Mouse (Mus musculus) left cerebral cortex, adult 2 months (tissue): Measurements from ENCODE around the gene Zfp60. TPM values are rescaled to one million over a fixed set of nuclear protein-coding genes. Genes with fewer than 3 reads are reported as not detected.

Source experiments
- DNase-seq, 2 experiments: peaks; one replicate each; pipeline ENCODE4 v3.0.0; 2021 to 2022; ENCODE audit warnings: low spot score in 2 of 2, mixed read lengths in 1 of 2; ENCODE audit errors: extremely low spot score in 1 of 2
- H3K27ac ChIP-seq: fragments of 200-600 bp; 2 replicates; pipeline ENCODE4 v1.8.1; 2022
- H3K4me3 ChIP-seq: fragments of 200-600 bp; 2 replicates; pipeline ENCODE4 v1.8.1; 2022
- CTCF ChIP-seq: fragments of 200-600 bp; IDR thresholded peaks from 2 replicates; pipeline ENCODE4 v1.8.1; 2022; ENCODE audit warnings: antibody characterized with exemption, mild to moderate bottlenecking, moderate library complexity
- intact Hi-C: fragments of 180-260 bp; cut with DNase I; formaldehyde crosslinking; loops from one replicate; pipeline ENCODE4 v1.15.1; 2025
- long read RNA-seq, 2 experiments: library from polyadenylated mRNA; stranded (forward); transcript quantifications; one replicate each; pipeline ENCODE4 v2.0.0; 2021; ENCODE audit warnings: borderline mapping rate in 2 of 2
- total RNA-seq, 2 experiments: library from RNA; stranded (reverse); gene quantifications; 2 replicates each; pipeline ENCODE4 v1.2.3; 2021

Zfp60 gene
- total RNA-seq, result 10 to 100 TPM; 31.9 to 35.0 TPM
- long read RNA-seq, experiment 1, full-length matches to known transcripts, result 9 of 11 reads
- long read RNA-seq, experiment 1, partial matches to known transcripts, result 0 of 11 reads
- long read RNA-seq, experiment 1, other reads (novel, unspliced or antisense), result 2 of 11 reads
- long read RNA-seq, experiment 2, full-length matches to known transcripts, result 14 of 14 reads
- long read RNA-seq, experiment 2, partial matches to known transcripts, result 0 of 14 reads
- long read RNA-seq, experiment 2, other reads (novel, unspliced or antisense), result 0 of 14 reads

- H3K4me3 ChIP-seq, result peak within 1 kb of the TSS; percentile 59
- H3K27ac ChIP-seq, result peak within 1 kb of the TSS; percentile 93
- TF ChIP-seq CTCF, result peak; percentile 41
- intact Hi-C loops, result loop anchor here (5.0 kb wide), 1 partner anchor 71 kb away; no protein-coding TSS in a partner anchor
- peak; percentile 87 for DNase-seq
Measured at GRCm38 (mm10) chr7:27731281-27731883, at the start of gene Zfp60. Zfp60 (plus strand) TSS chr7:27731389.

DNA sequence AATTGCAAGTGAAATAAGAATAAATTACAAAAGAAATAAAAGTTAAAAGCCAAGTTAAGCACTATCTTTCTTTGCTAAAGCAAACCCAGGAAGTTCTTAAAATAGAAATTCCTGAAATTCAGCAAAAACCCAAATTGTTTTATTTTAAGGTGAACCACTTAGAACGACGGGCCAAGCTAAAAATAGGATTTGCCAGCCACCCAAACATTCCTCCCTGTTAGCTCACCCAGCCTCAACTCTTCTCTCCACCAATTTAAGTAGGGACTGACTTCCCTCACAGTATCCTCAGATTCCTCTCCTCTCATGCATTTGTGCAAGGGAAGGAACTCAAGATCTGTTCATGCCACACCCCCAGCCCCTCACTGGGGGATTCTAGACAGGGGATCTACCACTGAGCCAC is 48.0 kb upstream of the Zfp60 start:
- intact Hi-C loops, result loop anchor here (10.0 kb wide), 2 partner anchors 198 to 348 kb away; partner anchors contain the start of genes Ltbp4 and Sertad1
- no peak overlapping the region for H3K4me3 ChIP-seq
- H3K27ac ChIP-seq, result no peak overlapping the region
- no peak for DNase-seq
- TF ChIP-seq CTCF, result no peak

- Histone ChIP-seq H3K4me3 (no peak overlapping the region), H3K27ac (no peak overlapping the region)
- TF ChIP-seq CTCF, result no peak
- intact Hi-C loops, result loop anchor here (1.0 to 10.0 kb wide), 6 partner anchors 34 to 350 kb away; partner anchors contain the start of genes Ltbp4 and Sertad1
- DNase-seq, result no peak
Measured at GRCm38 (mm10) chr7:27685220-27685619, 46.0 kb upstream of the Zfp60 start.

- H3K27ac ChIP-seq, result no peak overlapping the region
- intact Hi-C loops, result loop anchor here (1.0 to 10.0 kb wide), 6 partner anchors 34 to 351 kb away; partner anchors contain the start of genes Ltbp4 and Sertad1
- no peak for DNase-seq
- no peak overlapping the region for H3K4me3 ChIP-seq
- peak; percentile 78 for TF ChIP-seq CTCF
Measured at GRCm38 (mm10) chr7:27685681-27686080, 45.5 kb upstream of the Zfp60 start.

DNA sequence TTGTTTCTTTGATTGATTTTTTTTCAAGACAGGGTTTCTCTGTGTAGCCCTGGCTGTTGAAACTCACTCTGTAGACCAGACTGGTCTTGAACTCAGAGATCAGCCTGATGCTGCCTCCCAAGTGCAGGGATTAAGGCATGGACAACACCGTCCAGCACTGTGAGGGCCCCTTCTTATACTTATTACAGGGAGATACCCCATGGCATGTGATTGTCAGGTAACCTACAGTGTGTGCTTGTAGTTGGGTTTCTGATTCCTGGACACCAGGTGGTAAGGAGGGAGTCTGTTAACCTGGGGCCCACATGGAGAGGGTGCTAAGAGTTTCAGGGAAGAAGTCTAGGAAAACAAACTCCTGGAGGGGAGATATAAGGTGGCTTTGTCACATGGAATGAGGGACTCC is 44.1 kb upstream of the Zfp60 start:
- DNase-seq, result no peak
- Histone ChIP-seq H3K27ac (no peak overlapping the region), H3K4me3 (no peak overlapping the region)
- intact Hi-C loops, result loop anchor here (5.0 to 10.0 kb wide), 4 partner anchors 85 to 352 kb away; partner anchors contain the start of genes Ltbp4 and Sertad1
- no peak for TF ChIP-seq CTCF

DNA sequence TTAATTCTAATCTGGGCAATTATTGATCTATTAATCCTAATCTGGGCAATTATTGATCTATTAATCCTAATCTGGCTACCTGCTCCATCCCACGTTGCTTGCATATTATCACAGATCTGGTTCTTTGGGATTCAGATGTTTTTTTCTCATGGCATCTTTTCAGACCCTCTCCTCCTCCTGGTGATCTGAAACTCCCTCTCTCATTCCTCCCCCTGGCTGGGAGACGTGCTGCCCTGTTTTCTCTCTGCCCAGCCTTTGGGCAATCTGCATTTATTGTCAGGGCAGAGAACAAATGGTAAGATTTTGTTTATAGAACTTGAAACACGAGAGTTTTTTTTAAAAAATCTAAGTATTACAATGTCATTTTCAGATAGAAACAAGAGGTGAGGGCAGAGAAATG is 43.4 kb upstream of the Zfp60 start:
- intact Hi-C loops, result loop anchor here (5.0 to 10.0 kb wide), 4 partner anchors 86 to 353 kb away; partner anchors contain the start of genes Ltbp4 and Sertad1
- TF ChIP-seq CTCF, result no peak
- no peak overlapping the region for H3K4me3 ChIP-seq
- DNase-seq, result no peak
- H3K27ac ChIP-seq, result no peak overlapping the region

- DNase-seq, result no peak
- Histone ChIP-seq H3K4me3 (peak overlapping the region; percentile 59), H3K27ac (peak overlapping the region; percentile 80)
- no peak for TF ChIP-seq CTCF
- intact Hi-C loops, result loop anchor here (5.0 to 10.0 kb wide), 4 partner anchors 86 to 354 kb away; partner anchors contain the start of genes Ltbp4 and Sertad1
Measured at GRCm38 (mm10) chr7:27688246-27688788, 42.9 kb upstream of the Zfp60 start.

DNA sequence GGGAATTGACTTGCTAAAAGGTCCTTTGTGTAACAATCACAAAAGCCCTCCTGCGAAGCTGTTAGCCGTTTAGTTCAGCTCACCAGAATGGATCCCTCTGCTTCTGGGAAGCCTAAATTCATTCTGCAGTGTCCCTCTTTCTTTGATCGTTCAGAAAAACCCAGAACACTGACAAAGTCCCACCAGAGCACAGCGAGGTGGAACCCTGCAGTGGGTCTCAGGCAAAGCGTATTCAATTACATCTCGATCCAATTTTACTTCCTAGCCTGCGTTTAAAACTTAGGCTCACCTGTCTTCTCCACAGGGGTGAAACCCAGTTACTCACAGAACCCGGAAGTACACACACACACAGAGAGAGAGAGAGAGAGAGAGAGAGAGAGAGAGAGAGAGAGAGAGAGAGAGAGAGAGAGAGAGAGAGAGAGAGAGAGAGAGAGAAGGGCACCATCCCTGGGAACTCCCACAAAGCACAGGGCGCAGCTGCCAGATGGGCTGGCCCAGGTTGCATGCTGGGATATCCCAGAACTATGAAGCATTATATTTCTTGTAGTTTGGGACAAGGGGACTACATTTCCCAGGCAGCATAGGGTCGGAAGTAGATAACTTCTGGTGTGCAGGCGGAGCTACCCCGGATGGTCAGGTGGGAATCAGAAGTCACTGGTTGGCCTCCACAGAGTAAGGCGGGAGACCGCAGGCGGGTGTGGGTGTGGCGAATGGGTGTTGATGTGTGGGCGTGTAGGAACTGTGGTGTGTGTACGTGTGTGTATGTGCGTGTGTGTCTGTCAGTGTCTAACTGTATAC is 42.2 kb upstream of the Zfp60 start, which contains the start of gene Zfp607b:
TSS of gene Zfp607b (plus strand) at position 526 of the 798 bp plus-strand sequence.
- peak within 1 kb of the TSS; percentile 59 for H3K4me3 ChIP-seq
- DNase-seq, result peak; percentile 89 to 92
- H3K27ac ChIP-seq, result peak within 1 kb of the TSS; percentile 80
- TF ChIP-seq CTCF, result no peak
- intact Hi-C loops, result loop anchor here (5.0 to 10.0 kb wide), 4 partner anchors 87 to 354 kb away; partner anchors contain the start of genes Ltbp4 and Sertad1

DNA sequence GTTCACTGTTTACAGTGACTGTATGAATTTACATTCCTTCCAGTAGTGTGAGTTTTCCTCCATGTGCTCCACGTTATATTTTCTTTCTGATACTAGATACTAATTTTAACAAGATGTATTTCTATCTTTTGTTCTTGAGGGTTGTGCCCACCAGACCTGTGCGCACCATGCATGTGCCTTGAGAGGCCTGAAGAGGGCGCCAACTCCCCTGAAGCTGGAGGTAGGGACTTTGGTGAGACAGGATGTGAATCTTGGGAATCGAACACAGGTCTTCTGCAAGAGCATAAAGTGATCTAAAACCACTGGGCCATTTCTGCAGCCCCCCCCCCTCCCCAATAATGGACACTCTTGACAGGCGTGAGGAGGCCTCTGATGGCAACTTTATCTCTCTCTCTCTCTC is 40.1 kb upstream of the Zfp60 start:
- peak; percentile 63 for TF ChIP-seq CTCF
- H3K27ac ChIP-seq, result no peak overlapping the region
- intact Hi-C loops, result loop anchor here (1.0 kb wide), 1 partner anchor 34 kb away; no protein-coding TSS in a partner anchor
- DNase-seq, result no peak
- H3K4me3 ChIP-seq, result no peak overlapping the region

GRCm38 (mm10) chr7:27696711-27697110 is 34.5 kb upstream of the Zfp60 start:
- intact Hi-C loops, result no loop called here
- TF ChIP-seq CTCF, result no peak
- Histone ChIP-seq H3K27ac (no peak overlapping the region), H3K4me3 (no peak overlapping the region)
- DNase-seq, result no peak

DNA sequence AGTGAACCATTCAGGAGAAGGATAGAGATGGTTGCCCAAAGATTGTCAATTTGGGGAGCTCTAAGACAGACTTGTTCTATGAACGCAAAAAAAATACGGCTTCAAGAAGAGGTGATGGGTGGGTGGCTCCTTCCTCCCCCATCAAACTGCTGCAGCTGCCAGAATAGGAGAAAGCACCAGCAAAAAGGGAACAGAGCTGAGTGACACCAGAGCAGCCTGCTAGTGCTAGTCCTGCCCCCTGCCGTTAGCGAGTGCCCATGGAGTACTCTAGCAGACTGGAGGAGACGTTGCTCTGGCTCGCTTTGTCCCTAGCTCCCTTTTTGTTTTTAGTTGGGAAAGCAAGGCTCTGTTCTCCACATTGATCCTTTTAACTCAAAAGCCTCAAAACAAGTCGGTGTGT is 20.8 kb upstream of the Zfp60 start:
- no peak for DNase-seq
- H3K4me3 ChIP-seq, result no peak overlapping the region
- TF ChIP-seq CTCF, result peak; percentile 23
- intact Hi-C loops, result no loop called here
- no peak overlapping the region for H3K27ac ChIP-seq
